13 mouse cellular contexts compared by ENCODE assay signal in genomic region chr5:44713181-44713789, GRCm38 (mm10).
A peak's percentile ranks its signal among the peaks of the same experiment; 100 is the strongest.
DNase-seq lines count a peak whose midpoint lies in the region; ATAC-seq lines count a peak whose summit lies in the region.
"Had no signal": no experiment of that assay in that cellular context is flagged by ENCODE, and none has a peak within 500 bp of the region (broad histone marks: within the 10 kb centered on the region; RNA-seq: fewer than 3 reads in every experiment).

No protein-coding gene starts in this region.

- no peak overlapping the region for H3K9ac ChIP-seq in embryonic facial prominence, embryonic 14.5 days (ENCODE audit: low read depth, low read length)
- no peak overlapping the region for H3K9ac ChIP-seq in hindbrain, embryonic 14.5 days
- no peak overlapping the region for H3K9ac ChIP-seq in midbrain, embryonic 15.5 days
- H3K9ac ChIP-seq: heart, embryonic 12.5 days; liver, embryonic 15.5 days had no signal

- peak; percentile 38 for DNase-seq in embryo, embryonic 10.5 days (ENCODE audit: low spot score)
- no peak for DNase-seq in embryonic facial prominence, embryonic 14.5 days (ENCODE audit: low spot score)
- DNase-seq in hindbrain, embryonic 14.5 days (ENCODE audit: low spot score), result no peak
- no peak for DNase-seq in left cerebral cortex, adult 11 months (ENCODE audit: low spot score)
- DNase-seq in urinary bladder, postnatal 4 days (ENCODE audit: low spot score in 2 of 2), result no peak
- DNase-seq: cerebellum, adult 8-10 months had no signal

- no peaks in the 10 kb centered on the region for H3K27me3 ChIP-seq in embryonic facial prominence, embryonic 14.5 days (replicated peaks; ENCODE audit: control insufficient read depth, insufficient read depth, low read length)
- H3K27me3 ChIP-seq in hindbrain, embryonic 14.5 days (ENCODE audit: control insufficient read depth, insufficient read depth, low read length), result no peaks in the 10 kb centered on the region
- no peaks in the 10 kb centered on the region for H3K27me3 ChIP-seq in midbrain, embryonic 15.5 days (replicated peaks)
- H3K27me3 ChIP-seq: CH12.LX; heart, embryonic 12.5 days; liver, embryonic 15.5 days had no signal

- no peak overlapping the region for H3K4me2 ChIP-seq in embryonic facial prominence, embryonic 14.5 days (ENCODE audit: low read depth, low read length)
- H3K4me2 ChIP-seq in hindbrain, embryonic 14.5 days (replicated peaks), result no peak overlapping the region
- no peak overlapping the region for H3K4me2 ChIP-seq in midbrain, embryonic 15.5 days
- H3K4me2 ChIP-seq: heart, embryonic 12.5 days; liver, embryonic 15.5 days had no signal

- peak; percentile 67 for ATAC-seq in embryonic facial prominence, embryonic 14.5 days (ENCODE audit: low read depth)
- ATAC-seq in hindbrain, embryonic 14.5 days (ENCODE audit: low FRiP score), result peak; percentile 75
- ATAC-seq in midbrain, embryonic 15.5 days (replicated peaks), result peak; percentile 56
- no peak for ATAC-seq in activated CD4-positive, CD25-positive, alpha-beta regulatory T cell, adult 4 months
- ATAC-seq in granulocyte monocyte progenitor cell, adult 5-6 weeks (replicated peaks; ENCODE audit: poor library complexity, severe bottlenecking), result no peak
- ATAC-seq: inflammation-experienced regulatory T-cells, adult 6 months had no signal

- H3K4me1 ChIP-seq in embryonic facial prominence, embryonic 14.5 days (ENCODE audit: control insufficient read depth, insufficient read depth, low read length), result peaks cover 17% of the 10 kb centered on the region
- H3K4me1 ChIP-seq in hindbrain, embryonic 14.5 days (replicated peaks; ENCODE audit: control insufficient read depth, insufficient read depth, low read length), result peaks cover 27% of the 10 kb centered on the region
- H3K4me1 ChIP-seq in midbrain, embryonic 15.5 days, result peaks cover 20% of the 10 kb centered on the region
- H3K4me1 ChIP-seq: liver, embryonic 15.5 days had no signal

- WGBS in embryonic facial prominence, embryonic 14.5 days, result 26% methylated on average over 5 of the region's 5 CpGs
- WGBS in hindbrain, embryonic 14.5 days, result 12% methylated on average over 5 of the region's 5 CpGs
- 7% methylated on average over 5 of the region's 5 CpGs for WGBS in midbrain, embryonic 15.5 days

- no peaks in the 10 kb centered on the region for H3K36me3 ChIP-seq in embryonic facial prominence, embryonic 14.5 days (ENCODE audit: control insufficient read depth, insufficient read depth, low read length)
- H3K36me3 ChIP-seq in hindbrain, embryonic 14.5 days (replicated peaks; ENCODE audit: control insufficient read depth, insufficient read depth), result no peaks in the 10 kb centered on the region
- no peaks in the 10 kb centered on the region for H3K36me3 ChIP-seq in midbrain, embryonic 15.5 days (replicated peaks)
- H3K36me3 ChIP-seq: heart, embryonic 12.5 days; liver, embryonic 15.5 days had no signal

- no peak overlapping the region for H3K4me3 ChIP-seq in embryonic facial prominence, embryonic 14.5 days (ENCODE audit: low read depth, low read length)
- no peak overlapping the region for H3K4me3 ChIP-seq in hindbrain, embryonic 14.5 days (replicated peaks; ENCODE audit: low read length)
- no peak overlapping the region for H3K4me3 ChIP-seq in midbrain, embryonic 15.5 days
- H3K4me3 ChIP-seq: heart, embryonic 12.5 days; liver, embryonic 15.5 days had no signal

- no peaks in the 10 kb centered on the region for H3K9me3 ChIP-seq in embryonic facial prominence, embryonic 14.5 days (ENCODE audit: control insufficient read depth, low read length)
- H3K9me3 ChIP-seq in hindbrain, embryonic 14.5 days (ENCODE audit: control insufficient read depth, low read length), result no peaks in the 10 kb centered on the region
- no peaks in the 10 kb centered on the region for H3K9me3 ChIP-seq in midbrain, embryonic 15.5 days
- H3K9me3 ChIP-seq: heart, embryonic 12.5 days; liver, embryonic 15.5 days had no signal

- peak overlapping the region; percentile 40 for H3K27ac ChIP-seq in embryonic facial prominence, embryonic 14.5 days (replicated peaks; ENCODE audit: low read depth, low read length)
- H3K27ac ChIP-seq in hindbrain, embryonic 14.5 days, result peak overlapping the region; percentile 46; the same call in 1 of the 2 replicates
- peak overlapping the region; percentile 66 for H3K27ac ChIP-seq in midbrain, embryonic 15.5 days
- H3K27ac ChIP-seq: liver, embryonic 15.5 days had no signal

Comparison
In these comparisons a context has a peak if more than half of its experiments do, and no peak if none do; other contexts are left out.
1. ATAC-seq: peak in embryonic facial prominence, embryonic 14.5 days (single experiment), hindbrain, embryonic 14.5 days (single experiment) and midbrain, embryonic 15.5 days (single experiment); none in activated CD4-positive, CD25-positive, alpha-beta regulatory T cell, adult 4 months (single experiment) and granulocyte monocyte progenitor cell, adult 5-6 weeks (single experiment).
2. Peak in every context shown above with its lines, with median percentiles within 50 percentile points of each other: H3K27ac ChIP-seq.